Mouse (Mus musculus) testis, adult 2 months (tissue): Measurements from ENCODE around the gene Il17rb. TPM values are rescaled to one million over a fixed set of nuclear protein-coding genes. Genes with fewer than 3 reads are reported as not detected.

Experiments used
- H3K27ac ChIP-seq: fragments of 200-500 bp; 2 replicates; pipeline ENCODE4 v1.5.1; 2012; ENCODE audit warnings: low read depth, low read length; ENCODE audit not compliant: control insufficient read depth, insufficient read depth
- H3K27me3 ChIP-seq: fragments of 200-500 bp; 2 replicates; pipeline ENCODE4 v1.6.1; 2012; ENCODE audit warnings: mild to moderate bottlenecking, low read length, moderate library complexity; ENCODE audit not compliant: control insufficient read depth, insufficient read depth
- H3K36me3 ChIP-seq: fragments of 200-500 bp; 2 replicates; pipeline ENCODE4 v1.6.1; 2012; ENCODE audit warnings: mild to moderate bottlenecking, low read length; ENCODE audit not compliant: control insufficient read depth, insufficient read depth
- H3K4me1 ChIP-seq: fragments of 200-500 bp; 2 replicates; pipeline ENCODE4 v1.6.1; 2012; ENCODE audit warnings: low read length; ENCODE audit not compliant: control insufficient read depth, insufficient read depth
- H3K4me3 ChIP-seq: fragments of 200-500 bp; 2 replicates; pipeline ENCODE4 v1.5.1; 2012; ENCODE audit warnings: low read depth, mild to moderate bottlenecking, low read length, moderate library complexity, mixed read lengths; ENCODE audit not compliant: control insufficient read depth
- CTCF ChIP-seq: fragments of 200-500 bp; IDR thresholded peaks from 2 replicates; pipeline ENCODE4 v1.5.1; 2012; ENCODE audit warnings: low read depth, mild to moderate bottlenecking, inconsistent platforms, low read length, moderate library complexity; ENCODE audit not compliant: control insufficient read depth, insufficient read depth, insufficient replicate concordance
- POLR2A ChIP-seq: fragments of 200-500 bp; IDR thresholded peaks from 2 replicates; pipeline ENCODE4 v1.6.1; 2012; ENCODE audit warnings: low read depth, mild to moderate bottlenecking, inconsistent platforms, low read length, moderate library complexity; ENCODE audit not compliant: control insufficient read depth
- polyA plus RNA-seq: library from polyadenylated mRNA; depleted of rRNA; stranded (reverse); fragments of >200 nt; gene quantifications from 2 replicates; pipeline ENCODE4 v1.2.3, GENCODE M21; 2012

The Il17rb gene
- polyA plus RNA-seq, 1 experiment: 2.5 TPM

DNA sequence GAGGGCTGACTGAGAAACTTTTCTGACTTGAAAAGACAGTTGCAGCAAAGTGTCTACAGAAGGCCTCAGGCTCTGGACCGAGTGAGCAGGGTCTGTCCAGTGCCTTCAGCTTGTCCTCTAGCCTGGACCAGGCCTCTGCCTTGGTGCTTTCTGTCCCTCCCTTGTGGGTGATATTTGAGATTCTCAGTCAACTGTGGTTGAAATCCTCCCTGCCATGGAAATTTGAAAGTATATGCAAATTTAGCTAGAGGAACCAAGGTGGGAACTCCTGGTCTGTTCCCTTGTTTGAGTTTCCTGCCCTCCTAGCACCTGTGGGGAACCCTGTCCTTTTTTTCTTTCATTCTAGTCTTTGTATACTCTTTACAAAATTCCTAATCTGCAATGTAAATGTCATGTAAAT lies 6.3 kb upstream of the Il17rb start:
- H3K4me3 ChIP-seq: no peak overlapping the region

DNA sequence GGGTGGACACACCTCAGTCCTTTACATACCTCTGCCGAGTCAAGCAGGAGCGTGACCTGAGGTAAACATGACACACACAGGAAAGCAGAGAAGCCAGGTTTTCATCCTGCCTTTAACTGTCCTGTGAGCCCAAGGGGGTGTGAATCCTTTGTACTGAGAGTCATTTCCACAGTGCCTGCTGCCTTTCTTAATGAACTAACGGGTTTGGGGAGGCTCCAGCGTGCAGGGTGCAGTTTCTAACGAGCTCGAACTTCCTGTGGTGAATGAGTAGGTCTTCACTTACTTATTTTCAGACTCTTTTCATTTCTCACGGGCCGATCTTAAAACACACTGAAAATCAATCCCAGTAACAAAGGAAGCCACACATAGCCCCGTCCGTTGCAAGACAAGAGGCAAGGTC lies 5.8 kb upstream of the Il17rb start:
- TF ChIP-seq CTCF: no peak
- no peak for TF ChIP-seq POLR2A
- Histone ChIP-seq H3K4me1 (peaks cover 4% of the 10 kb centered on the region), H3K4me3 (no peak overlapping the region), H3K36me3 (no peaks in the 10 kb centered on the region), H3K27ac (no peak overlapping the region), H3K27me3 (no peaks in the 10 kb centered on the region)

More for the DNA sequence above, 6.3 kb upstream of the Il17rb start:
- Histone ChIP-seq H3K27me3 (no peaks in the 10 kb centered on the region), H3K36me3 (no peaks in the 10 kb centered on the region), H3K27ac (no peak overlapping the region), H3K4me1 (peaks cover under 1% of the 10 kb centered on the region; the same call in 1 of the 2 replicates)
- TF ChIP-seq POLR2A: no peak
- no peak for TF ChIP-seq CTCF

DNA sequence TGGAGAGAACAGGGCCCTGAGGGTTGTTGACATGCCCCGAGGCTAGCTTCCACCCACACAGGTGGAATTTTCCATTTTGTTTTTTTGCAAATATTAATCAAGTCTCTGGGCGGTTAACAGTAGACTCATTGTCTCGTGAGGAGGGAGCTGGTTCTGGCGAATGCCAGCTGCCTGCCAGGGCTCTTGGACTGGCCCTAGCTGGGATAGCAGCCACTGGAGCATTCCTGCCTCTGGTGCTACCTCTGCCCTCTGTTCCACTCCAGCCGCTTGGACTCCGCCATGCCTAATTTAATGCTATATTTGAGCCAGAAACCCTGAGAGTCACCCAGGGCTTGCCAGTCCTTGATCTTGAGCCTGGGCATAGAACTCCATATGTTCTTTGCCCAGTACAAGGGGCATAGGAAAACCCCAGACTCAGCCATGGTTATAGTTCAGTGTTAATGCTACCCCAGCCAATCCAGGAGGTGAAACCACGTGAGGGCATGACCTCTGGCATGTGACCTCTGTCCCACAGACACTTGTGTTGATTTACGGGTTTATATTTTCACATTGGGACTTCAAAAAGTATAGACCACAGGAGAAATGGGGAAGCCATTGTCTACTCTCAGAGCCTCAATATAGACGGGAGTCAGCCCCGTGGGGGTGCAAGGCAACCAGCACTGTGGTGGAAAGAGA lies 3.3 kb upstream of the Il17rb start:
- peaks cover 15% of the 10 kb centered on the region for H3K4me1 ChIP-seq
- no peak overlapping the region for H3K4me3 ChIP-seq
- no peaks in the 10 kb centered on the region for H3K36me3 ChIP-seq
- no peaks in the 10 kb centered on the region for H3K27me3 ChIP-seq
- TF ChIP-seq CTCF: no peak
- no peak for TF ChIP-seq POLR2A
- H3K27ac ChIP-seq: no peak overlapping the region

DNA sequence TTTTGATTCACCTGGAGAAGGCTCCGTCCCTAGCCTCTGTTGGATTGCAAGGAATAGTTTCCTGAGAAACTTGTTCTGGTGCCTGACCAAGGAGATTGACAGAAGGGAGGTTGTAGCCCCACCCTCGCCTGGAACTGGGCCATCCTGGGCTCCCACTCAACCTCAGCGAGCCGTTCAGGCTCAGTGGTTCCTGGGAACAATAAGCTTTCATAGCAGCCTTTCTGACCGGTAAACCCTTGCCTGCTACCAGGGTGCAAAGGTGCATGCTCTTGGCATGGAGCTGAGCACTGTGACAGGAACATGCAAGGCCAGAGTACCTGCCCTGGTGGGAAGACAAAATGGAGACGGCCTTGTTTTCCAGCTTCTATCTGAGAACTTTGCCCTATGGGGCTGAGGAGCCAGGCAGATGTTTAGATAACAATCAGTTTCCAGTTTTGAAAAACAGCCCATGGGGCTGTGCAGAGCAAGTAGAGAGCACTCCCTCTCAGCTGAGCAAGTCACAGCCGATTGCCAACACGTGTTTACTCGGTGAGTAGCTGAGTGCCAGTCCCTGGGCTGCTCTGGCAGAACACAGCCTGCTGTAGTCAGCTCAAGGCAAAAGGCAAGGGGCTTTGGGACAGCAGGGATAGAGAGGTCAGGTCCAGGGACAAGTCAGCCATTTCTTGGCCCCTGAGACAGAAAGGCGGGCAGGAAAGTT lies 1.3 kb upstream of the Il17rb start:
- no peaks in the 10 kb centered on the region for H3K36me3 ChIP-seq
- H3K4me3 ChIP-seq: peak overlapping the region; percentile 85
- TF ChIP-seq POLR2A (no peak), CTCF (no peak)
- peak overlapping the region; percentile 22; the same call in 1 of the 2 replicates for H3K27ac ChIP-seq
- no peaks in the 10 kb centered on the region for H3K27me3 ChIP-seq
- peaks cover 15% of the 10 kb centered on the region for H3K4me1 ChIP-seq

DNA sequence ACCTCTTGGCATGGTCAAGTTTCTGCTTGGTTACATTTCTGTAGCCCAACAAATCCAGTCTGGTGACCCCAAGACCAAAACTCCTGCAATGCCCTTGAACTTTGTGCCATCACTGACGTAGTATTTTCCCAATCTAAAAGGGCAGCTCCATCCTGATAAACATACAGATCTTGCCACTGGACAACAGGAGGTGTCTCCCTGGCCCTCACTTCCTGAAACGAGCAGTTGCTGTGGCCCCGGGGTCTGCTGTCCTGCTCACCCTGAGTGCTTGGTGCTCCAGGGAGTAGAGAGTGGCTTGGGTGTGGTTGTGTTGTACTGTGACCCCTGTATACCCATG lies 9.3 kb downstream of the Il17rb start:
- TF ChIP-seq CTCF: no peak
- no peak for TF ChIP-seq POLR2A
- no peaks in the 10 kb centered on the region; the same call in 1 of the 2 replicates for H3K4me1 ChIP-seq
- H3K4me3 ChIP-seq: no peak overlapping the region
- H3K27ac ChIP-seq: no peak overlapping the region
- peaks cover 2% of the 10 kb centered on the region for H3K36me3 ChIP-seq
- H3K27me3 ChIP-seq: no peaks in the 10 kb centered on the region

DNA sequence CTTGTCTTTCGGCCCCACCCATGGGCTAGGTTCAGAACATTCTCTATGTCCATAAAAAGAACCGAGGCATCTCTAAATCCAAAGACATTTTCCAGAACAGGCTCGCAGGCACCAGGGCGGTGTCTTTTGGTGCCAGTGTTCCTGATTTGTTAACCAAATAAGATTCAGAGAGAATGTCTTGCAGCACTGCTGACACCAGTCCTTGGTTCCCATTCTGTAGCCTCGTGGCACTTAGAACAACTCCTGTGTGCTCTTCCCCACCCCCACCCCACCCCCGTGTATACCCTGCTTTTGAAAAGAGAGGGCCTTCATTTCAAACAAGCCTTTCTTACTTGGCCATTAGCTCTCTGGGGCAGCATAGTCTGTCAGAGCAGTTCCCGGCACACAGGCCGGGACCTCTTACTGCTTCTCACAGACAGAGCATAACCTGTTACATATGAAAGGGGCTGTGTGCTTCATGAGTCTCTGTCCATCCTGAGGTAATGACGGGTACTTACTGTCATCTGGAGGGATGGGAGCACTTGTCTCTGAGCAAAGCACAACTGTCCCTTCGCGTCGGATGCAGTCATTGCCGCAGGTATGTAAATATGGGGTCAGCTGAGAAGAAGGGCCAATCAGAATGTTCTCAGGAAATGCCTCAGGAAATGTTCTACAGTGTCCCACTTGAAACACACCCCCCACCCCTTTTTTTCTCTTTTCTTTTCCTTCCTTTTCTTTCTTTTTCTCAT lies 9.8 kb downstream of the Il17rb start:
- TF ChIP-seq CTCF: no peak
- no peak overlapping the region for H3K27ac ChIP-seq
- H3K36me3 ChIP-seq: peaks cover 2% of the 10 kb centered on the region
- no peaks in the 10 kb centered on the region for H3K27me3 ChIP-seq
- H3K4me1 ChIP-seq: no peaks in the 10 kb centered on the region; the same call in 1 of the 2 replicates
- H3K4me3 ChIP-seq: no peak overlapping the region

DNA sequence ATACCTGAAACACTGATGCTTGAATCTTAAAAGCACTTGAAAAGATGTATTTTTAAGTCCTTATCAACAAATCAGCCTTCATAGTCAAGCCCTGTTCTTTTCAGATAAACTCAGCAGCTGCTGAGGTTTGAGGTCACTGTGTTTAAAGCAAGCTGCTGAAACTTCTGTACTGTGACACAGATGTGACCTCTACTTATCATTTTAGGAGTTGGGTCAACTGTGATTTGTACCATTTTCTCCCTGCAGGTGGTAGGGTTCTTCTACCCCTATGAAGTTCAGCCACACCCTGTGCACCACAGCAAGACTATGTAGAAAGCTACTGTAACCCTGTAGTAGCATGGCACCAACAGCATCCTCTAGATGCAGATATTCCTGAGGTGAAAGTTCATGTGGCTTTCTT lies 11.4 kb downstream of the Il17rb start:
- H3K36me3 ChIP-seq: peaks cover 2% of the 10 kb centered on the region
- no peak overlapping the region for H3K4me3 ChIP-seq
- no peaks in the 10 kb centered on the region for H3K27me3 ChIP-seq
- TF ChIP-seq CTCF (no peak), POLR2A (no peak)
- no peaks in the 10 kb centered on the region; the same call in 1 of the 2 replicates for H3K4me1 ChIP-seq
- H3K27ac ChIP-seq: no peak overlapping the region
